Comparison of ENCODE assay signal across 8 mouse cellular contexts in genomic region chr10:81419111-81419928, GRCm38 (mm10). TPM values are rescaled to one million over a fixed set of nuclear protein-coding genes. Genes with fewer than 3 reads are reported as not detected.
DNase-seq lines count a peak whose midpoint lies in the region; TF ChIP-seq lines count a peak whose summit lies in the region.
"Had no signal": no experiment of that assay in that cellular context is flagged by ENCODE, and none has a peak within 500 bp of the region (broad histone marks: within the 10 kb centered on the region; RNA-seq: fewer than 3 reads in every experiment).

No protein-coding gene starts in this region.

- TF ChIP-seq CTCF in kidney, adult 2 months (conservative IDR thresholded peaks at IDR 0.05; ENCODE audit: insufficient read depth, insufficient read length, low read depth, low read length), result no peak

- TF ChIP-seq POLR2A in kidney, adult 2 months (IDR thresholded peaks at IDR 0.05; ENCODE audit: low read depth, low read length), result no peak

- H3K4me1 ChIP-seq in brown adipose tissue, adult 24 weeks (ENCODE audit: control insufficient read depth, insufficient read depth, insufficient read length, low read length), result peaks cover 61% of the 10 kb centered on the region
- peaks cover 59% of the 10 kb centered on the region for H3K4me1 ChIP-seq in kidney, adult 2 months (ENCODE audit: control insufficient read depth, insufficient read depth, low read length)

- 90% methylated on average over 10 of the region's 10 CpGs for WGBS in kidney, adult 2 months

- no peaks in the 10 kb centered on the region for H3K36me3 ChIP-seq in kidney, adult 2 months (ENCODE audit: control insufficient read depth, insufficient read depth, low read length)

- intact Hi-C loops in left cerebral cortex, postnatal 4 days (cut with DNase I), result no loop called here

- H3K27me3 ChIP-seq in kidney, adult 2 months (replicated peaks; ENCODE audit: control insufficient read depth, insufficient read depth, low read length), result no peaks in the 10 kb centered on the region

- H3K27ac ChIP-seq in brown adipose tissue, adult 24 weeks (replicated peaks; ENCODE audit: low read depth, low read length), result peak overlapping the region; percentile 67
- peak overlapping the region; percentile 34 for H3K27ac ChIP-seq in kidney, adult 2 months (ENCODE audit: insufficient read depth, low read depth, low read length)
- H3K27ac ChIP-seq: limb, embryonic 13.5 days had no signal

- H3K4me3 ChIP-seq in brown adipose tissue, adult 24 weeks (ENCODE audit: insufficient read depth, low read depth, low read length), result no peak overlapping the region
- H3K4me3 ChIP-seq in kidney, adult 2 months (ENCODE audit: insufficient read depth, low read depth, low read length), result no peak overlapping the region
- H3K4me3 ChIP-seq: limb, embryonic 13.5 days had no signal

- DNase-seq in left cerebral cortex, postnatal 4 days, result peak; percentile 1
- DNase-seq in left cerebral cortex, adult 9 months (ENCODE audit: low spot score in 2 of 2), result no peak
- DNase-seq in adrenal gland, adult (ENCODE audit: inconsistent age in 2 of 2, low spot score in 1 of 2), result peak; percentile 52 to 64
- DNase-seq in kidney, adult 2 months, result no peak
- no peak for DNase-seq in retina, postnatal 1 day
- DNase-seq in spleen, postnatal 36 days (ENCODE audit: low spot score in 2 of 2), result no peak

RNA-seq across cellular contexts. Expression of gene Smim24, which starts 26.5 kb away (rescaled TPM):
- 1 to 10 TPM; 1.5 to 2.3 TPM for total RNA-seq in left cerebral cortex, postnatal 4 days (2021)
- polyA plus RNA-seq in brown adipose tissue, adult 24 weeks (2012; ENCODE audit: insufficient read depth, insufficient read length, missing spikeins), result 1.9 and 5.3 TPM in 2 replicates
- polyA plus RNA-seq in kidney, adult 2 months (2012; rRNA removed), result 693 and 694 TPM in 2 replicates

RNA-seq across cellular contexts. Expression of gene Gm48552, which starts 30.5 kb away (rescaled TPM):
- 1 to 10 TPM; 2.7 to 5.9 TPM for total RNA-seq in left cerebral cortex, postnatal 4 days (2021)
- polyA plus RNA-seq in brown adipose tissue, adult 24 weeks (2012; ENCODE audit: insufficient read depth, insufficient read length, missing spikeins), result not detected in 2 replicates
- 1.0 and 2.8 TPM in 2 replicates for polyA plus RNA-seq in kidney, adult 2 months (2012; rRNA removed)

RNA-seq across cellular contexts. Expression of gene Gm48551, which starts 35.1 kb away (rescaled TPM):
- 1 to 10 TPM; 3.7 to 4.4 TPM for total RNA-seq in left cerebral cortex, postnatal 4 days (2021)
- 2.4 TPM in 1 of 2 replicates, not detected in the other for polyA plus RNA-seq in brown adipose tissue, adult 24 weeks (2012; ENCODE audit: insufficient read depth, insufficient read length, missing spikeins)
- 2.1 and 2.3 TPM in 2 replicates for polyA plus RNA-seq in kidney, adult 2 months (2012; rRNA removed)

RNA-seq across cellular contexts. Expression of gene Dohh, which starts 35.1 kb away (rescaled TPM):
- total RNA-seq in left cerebral cortex, postnatal 4 days (2021), result 10 to 100 TPM; 58.8 to 61.5 TPM
- polyA plus RNA-seq in brown adipose tissue, adult 24 weeks (2012; ENCODE audit: insufficient read depth, insufficient read length, missing spikeins), result 25.1 and 35.9 TPM in 2 replicates
- polyA plus RNA-seq in kidney, adult 2 months (2012; rRNA removed), result 60.6 and 79.8 TPM in 2 replicates

RNA-seq across cellular contexts. Expression of gene Nfic, which starts 36.1 kb away (rescaled TPM):
- 10 to 100 TPM; 29.5 to 31.1 TPM for total RNA-seq in left cerebral cortex, postnatal 4 days (2021)
- polyA plus RNA-seq in brown adipose tissue, adult 24 weeks (2012; ENCODE audit: insufficient read depth, insufficient read length, missing spikeins), result 40.9 and 42.9 TPM in 2 replicates
- polyA plus RNA-seq in kidney, adult 2 months (2012; rRNA removed), result 64.7 and 82.5 TPM in 2 replicates

Comparison
In these comparisons a context has a peak if more than half of its experiments do, and no peak if none do; other contexts are left out.
1. DNase-seq: peak in left cerebral cortex, postnatal 4 days (single experiment) and adrenal gland, adult (2 of 2); none in left cerebral cortex, adult 9 months (0 of 2), kidney, adult 2 months (single experiment), retina, postnatal 1 day (single experiment) and spleen, postnatal 36 days (0 of 2).
2. RNA of gene Smim24, which starts 26.5 kb away (polyA plus RNA-seq): 693 to 694 TPM in kidney, adult 2 months; 1.9 to 5.3 TPM in brown adipose tissue, adult 24 weeks; every median in the first group is over 100 times any median in the second.